Mouse (Mus musculus) midbrain, embryonic 15.5 days (tissue): Measurements from ENCODE around the gene Gm44502. TPM values are rescaled to one million over a fixed set of nuclear protein-coding genes. Genes with fewer than 3 reads are reported as not detected.
"Not testable (repeated sequence)": the region's sequence is repeated elsewhere in the genome, so short reads cannot be mapped to it uniquely, and the experiment has no call there.

ENCODE experiments used
- ATAC-seq: fragments of 200-750 bp; cut with Nextera tagmentation; replicated peaks from 2 replicates; pipeline ENCODE4 v1.8.0; 2017; ENCODE audit warnings: moderate TSS enrichment
- H3K27ac ChIP-seq: fragments of 300-500 bp; sonication (generic); 2 replicates; pipeline ENCODE4 v1.5.1; 2015; ENCODE audit warnings: mild to moderate bottlenecking, inconsistent platforms
- H3K27me3 ChIP-seq: fragments of 300-500 bp; sonication (generic); replicated peaks from 2 replicates; pipeline ENCODE4 v1.6.1; 2015; ENCODE audit warnings: inconsistent platforms
- H3K36me3 ChIP-seq: fragments of 300-500 bp; sonication (generic); replicated peaks from 2 replicates; pipeline ENCODE4 v1.6.1; 2015; ENCODE audit warnings: inconsistent platforms
- H3K4me1 ChIP-seq: fragments of 300-500 bp; sonication (generic); 2 replicates; pipeline ENCODE4 v1.6.1; 2015; ENCODE audit warnings: inconsistent platforms
- H3K4me2 ChIP-seq: fragments of 300-500 bp; sonication (generic); 2 replicates; pipeline ENCODE4 v1.6.1; 2015; ENCODE audit warnings: inconsistent platforms, mild to moderate bottlenecking, moderate library complexity
- H3K4me3 ChIP-seq: fragments of 300-500 bp; sonication (generic); 2 replicates; pipeline ENCODE4 v1.5.1; 2015; ENCODE audit warnings: mild to moderate bottlenecking, inconsistent platforms
- H3K9ac ChIP-seq: fragments of 300-500 bp; sonication (generic); 2 replicates; pipeline ENCODE4 v1.6.1; 2015; ENCODE audit warnings: mild to moderate bottlenecking, inconsistent platforms
- H3K9me3 ChIP-seq: fragments of 300-500 bp; sonication (generic); 2 replicates; pipeline ENCODE4 v1.6.1; 2016; ENCODE audit warnings: inconsistent platforms
- WGBS: fragments of 180-500 bp; shearing (Covaris S2); methylation state at CpG from one replicate; pipeline ENCODE4 v1.1.7; 2015; ENCODE audit warnings: mixed read lengths; 5-methylcytosine and 5-hydroxymethylcytosine counted together
- polyA plus RNA-seq: library from polyadenylated mRNA; unstranded; fragments of >200 nt; fragmentation: Nextera tagmentation; extraction: Ambion mirVana; gene quantifications from 2 replicates; pipeline ENCODE4 v1.2.1, GENCODE M21; 2015

Gene Gm44502
- polyA plus RNA-seq, 1 experiment from 2014 or later = not detected

DNA sequence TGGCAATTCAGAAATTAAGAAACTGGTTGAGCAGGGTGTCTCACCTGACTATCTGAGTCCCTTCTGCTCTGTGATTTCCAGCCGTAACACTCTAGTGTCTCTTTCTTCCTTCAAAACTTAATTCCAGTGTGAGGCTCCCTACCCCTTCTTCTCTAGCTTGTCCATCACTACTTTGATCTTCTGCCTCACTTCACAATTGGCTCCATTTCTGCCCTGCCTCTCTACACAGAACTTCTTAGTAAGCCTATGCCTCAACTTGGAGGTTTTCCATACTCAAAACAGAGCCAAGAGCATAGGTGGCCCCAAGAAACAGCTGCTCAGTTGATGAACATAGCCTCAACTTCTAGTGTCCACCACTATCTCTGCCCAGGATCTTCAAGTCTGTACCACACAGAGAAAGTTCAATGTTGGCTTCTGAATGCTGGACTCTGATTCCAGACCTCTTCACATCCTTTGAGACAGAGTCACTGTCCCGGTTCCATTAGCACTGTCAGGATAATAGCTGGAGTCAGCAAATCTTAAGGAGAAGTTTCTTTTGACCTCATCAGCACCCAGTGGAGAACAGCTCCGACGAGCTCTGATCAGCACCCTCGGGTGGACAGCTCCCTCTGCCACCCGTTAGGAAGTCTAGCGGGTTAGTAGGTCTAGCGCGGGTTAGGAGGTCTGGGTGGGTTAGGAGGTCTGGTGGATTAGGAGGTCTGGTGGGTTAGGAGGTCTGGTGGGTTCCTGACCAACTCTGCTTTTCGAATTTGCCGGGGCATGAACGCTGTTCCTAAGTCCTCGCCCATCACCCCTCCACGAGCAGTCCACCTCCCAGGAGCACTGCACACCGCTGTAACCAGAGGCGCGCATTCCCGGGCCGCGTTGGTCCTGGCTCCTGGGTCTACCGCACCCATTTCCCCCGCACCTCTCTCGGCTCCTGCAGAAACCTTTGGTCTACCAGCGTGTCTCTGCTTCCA is 23.7 kb upstream of the Gm44502 start:
- peak overlapping the region; percentile 78 for H3K4me3 ChIP-seq
- peaks cover 18% of the 10 kb centered on the region for H3K36me3 ChIP-seq
- peak overlapping the region; percentile 85 for H3K9ac ChIP-seq
- peak; percentile 83 for ATAC-seq
- peak overlapping the region; percentile 98 for H3K4me2 ChIP-seq
- H3K27ac ChIP-seq = peak overlapping the region; percentile 91
- peaks cover 31% of the 10 kb centered on the region for H3K4me1 ChIP-seq
- H3K9me3 ChIP-seq = no peaks in the 10 kb centered on the region
- WGBS = 5% methylated on average over 24 of the region's 24 CpGs
- H3K27me3 ChIP-seq = no peaks in the 10 kb centered on the region

- Histone ChIP-seq H3K4me2 (no peak overlapping the region), H3K36me3 (no peaks in the 10 kb centered on the region), H3K9ac (no peak overlapping the region), H3K4me1 (no peaks in the 10 kb centered on the region), H3K9me3 (no peaks in the 10 kb centered on the region), H3K4me3 (no peak overlapping the region), H3K27ac (no peak overlapping the region), H3K27me3 (no peaks in the 10 kb centered on the region)
- ATAC-seq = no peak
- WGBS = 44% methylated on average over 8 of the region's 8 CpGs
Measured at GRCm38 (mm10) chr15:89442486-89443070, 13.1 kb upstream of the Gm44502 start.

DNA sequence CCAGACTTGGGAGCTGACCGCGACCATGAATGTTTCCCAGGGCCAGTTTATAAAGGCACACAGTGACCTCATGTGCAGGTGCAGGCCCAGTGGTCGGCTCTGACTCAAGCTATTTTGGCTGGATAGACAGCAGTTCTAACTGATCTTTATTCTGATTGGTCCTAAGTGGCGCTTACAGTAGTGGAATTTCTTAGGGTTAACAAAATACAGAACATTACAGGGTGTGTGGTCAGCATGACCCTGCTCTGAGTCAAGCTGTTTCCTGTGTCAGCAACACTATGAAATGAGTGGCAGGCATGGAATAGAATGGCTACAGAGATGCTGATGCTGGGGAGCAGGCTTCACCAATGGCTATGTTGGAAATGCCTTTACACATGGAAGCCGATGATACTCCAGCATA is 6.4 kb upstream of the Gm44502 start:
- Histone ChIP-seq H3K27ac (no peak overlapping the region), H3K27me3 (no peaks in the 10 kb centered on the region), H3K9ac (no peak overlapping the region), H3K4me2 (no peak overlapping the region), H3K4me1 (peaks cover 7% of the 10 kb centered on the region; the same call in 1 of the 2 replicates), H3K9me3 (no peaks in the 10 kb centered on the region), H3K4me3 (no peak overlapping the region), H3K36me3 (no peaks in the 10 kb centered on the region)
- no peak for ATAC-seq
- 85% methylated on average over 5 of the region's 5 CpGs for WGBS

DNA sequence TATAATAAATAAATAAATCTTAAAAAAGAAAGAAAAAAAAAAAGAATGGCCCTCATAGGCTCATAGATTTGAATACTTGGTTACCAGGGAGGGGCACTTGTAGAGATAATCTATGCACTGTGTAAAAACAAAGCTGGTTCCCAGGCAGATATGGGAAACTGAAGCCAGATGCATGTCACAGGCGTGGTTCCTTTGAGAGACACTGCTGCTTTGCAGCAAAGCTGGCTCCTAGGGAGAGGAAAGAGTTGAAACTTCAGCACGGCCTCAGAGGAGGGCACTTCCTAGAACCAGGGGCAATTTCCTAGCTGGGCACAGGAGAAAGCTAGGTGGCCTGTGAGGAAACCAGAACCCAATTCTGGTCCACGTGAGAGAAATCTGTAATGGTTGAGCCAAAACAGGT is 4.6 kb upstream of the Gm44502 start:
- peaks cover 11% of the 10 kb centered on the region for H3K4me1 ChIP-seq
- 76% methylated on average over 3 of the region's 3 CpGs for WGBS
- no peaks in the 10 kb centered on the region for H3K9me3 ChIP-seq
- no peak for ATAC-seq
- no peak overlapping the region for H3K4me2 ChIP-seq
- no peak overlapping the region for H3K4me3 ChIP-seq
- no peak overlapping the region for H3K27ac ChIP-seq
- no peaks in the 10 kb centered on the region for H3K36me3 ChIP-seq
- no peak overlapping the region for H3K9ac ChIP-seq
- H3K27me3 ChIP-seq = no peaks in the 10 kb centered on the region

GRCm38 (mm10) chr15:89432946-89433345 is 3.5 kb upstream of the Gm44502 start:
- H3K4me1 ChIP-seq = peaks cover 21% of the 10 kb centered on the region
- no peak for ATAC-seq
- H3K9me3 ChIP-seq = no peaks in the 10 kb centered on the region
- H3K27ac ChIP-seq = no peak overlapping the region
- H3K4me2 ChIP-seq = no peak overlapping the region
- no peak overlapping the region for H3K9ac ChIP-seq
- WGBS = 73% methylated on average over 4 of the region's 4 CpGs
- H3K27me3 ChIP-seq = no peaks in the 10 kb centered on the region
- H3K36me3 ChIP-seq = no peaks in the 10 kb centered on the region
- no peak overlapping the region for H3K4me3 ChIP-seq

DNA sequence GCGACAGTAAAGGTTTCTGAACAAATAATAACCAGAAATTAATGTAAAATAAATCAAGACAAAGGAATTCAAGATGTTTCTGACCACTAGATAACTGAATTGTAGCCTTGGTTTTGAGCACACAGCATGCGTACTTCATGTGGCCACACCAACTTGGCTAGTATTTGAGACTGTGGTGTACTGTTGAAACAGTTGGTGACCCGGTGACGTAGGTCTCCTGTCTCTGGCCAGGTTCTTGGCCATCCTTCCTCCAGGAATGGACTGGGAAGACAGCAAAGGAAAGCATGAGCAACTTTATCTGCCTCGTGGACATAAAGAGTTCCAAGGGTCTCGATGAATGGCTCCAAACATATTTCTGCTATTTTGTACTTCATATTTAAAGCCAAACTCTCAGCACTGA is 2.3 kb upstream of the Gm44502 start:
- no peak overlapping the region for H3K4me2 ChIP-seq
- H3K27ac ChIP-seq = no peak overlapping the region
- peaks cover 22% of the 10 kb centered on the region for H3K4me1 ChIP-seq
- H3K4me3 ChIP-seq = no peak overlapping the region
- peaks cover 4% of the 10 kb centered on the region; the same call in 1 of the 2 replicates for H3K36me3 ChIP-seq
- no peak for ATAC-seq
- H3K9ac ChIP-seq = no peak overlapping the region
- H3K9me3 ChIP-seq = no peaks in the 10 kb centered on the region
- no peaks in the 10 kb centered on the region for H3K27me3 ChIP-seq
- WGBS = 97% methylated on average over 6 of the region's 6 CpGs

DNA sequence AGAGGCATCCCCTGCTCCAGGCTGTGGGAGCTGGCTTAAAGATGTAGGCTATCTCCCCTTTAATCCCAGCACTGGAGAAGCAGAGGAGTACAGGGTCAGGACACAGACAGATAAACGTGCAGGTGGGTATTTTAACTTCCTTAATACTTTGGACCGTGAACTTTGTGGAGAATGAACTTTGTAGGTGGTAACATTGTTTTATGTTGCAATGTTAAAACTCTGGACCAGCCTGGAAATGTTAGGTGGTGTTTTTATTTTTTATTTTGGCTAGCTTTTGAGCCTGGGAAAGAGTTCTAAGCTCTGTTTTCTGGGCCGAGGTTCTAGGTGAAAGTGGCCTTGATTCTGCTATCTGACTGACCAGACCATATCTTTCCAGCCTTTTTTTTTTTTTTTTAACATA is 1.8 kb upstream of the Gm44502 start:
- Histone ChIP-seq H3K9me3 (no peaks in the 10 kb centered on the region), H3K4me2 (no peak overlapping the region), H3K9ac (no peak overlapping the region), H3K4me1 (peaks cover 22% of the 10 kb centered on the region), H3K36me3 (peaks cover 6% of the 10 kb centered on the region), H3K4me3 (no peak overlapping the region), H3K27ac (no peak overlapping the region), H3K27me3 (no peaks in the 10 kb centered on the region)
- 90% methylated on average over 3 of the region's 3 CpGs for WGBS
- ATAC-seq = no peak

- not testable (repeated sequence) for H3K4me3 ChIP-seq, ATAC-seq, H3K27ac ChIP-seq, H3K9ac ChIP-seq, H3K9me3 ChIP-seq, H3K27me3 ChIP-seq
- peak overlapping the region; percentile 97 for H3K4me2 ChIP-seq
- H3K4me1 ChIP-seq = peaks cover 22% of the 10 kb centered on the region
- WGBS = 78% methylated on average over 9 of the region's 9 CpGs
- peaks cover 11% of the 10 kb centered on the region for H3K36me3 ChIP-seq
Measured at GRCm38 (mm10) chr15:89430771-89431170, 1.3 kb upstream of the Gm44502 start.

GRCm38 (mm10) chr15:89430341-89430740 is 845 bp upstream of the Gm44502 start:
- H3K4me2 ChIP-seq = peak overlapping the region; percentile 97
- peak overlapping the region; percentile 97 for H3K27ac ChIP-seq
- H3K27me3 ChIP-seq = no peaks in the 10 kb centered on the region
- WGBS = 49% methylated on average over 6 of the region's 6 CpGs
- peak overlapping the region; percentile 78 for H3K9ac ChIP-seq
- ATAC-seq = no peak
- peaks cover 13% of the 10 kb centered on the region for H3K36me3 ChIP-seq
- no peaks in the 10 kb centered on the region for H3K9me3 ChIP-seq
- peaks cover 22% of the 10 kb centered on the region for H3K4me1 ChIP-seq
- peak overlapping the region; percentile 84 for H3K4me3 ChIP-seq

- peaks cover 13% of the 10 kb centered on the region for H3K36me3 ChIP-seq
- H3K9ac ChIP-seq = peak overlapping the region; percentile 78
- H3K27ac ChIP-seq = peak overlapping the region; percentile 97
- H3K4me2 ChIP-seq = peak overlapping the region; percentile 97
- peaks cover 22% of the 10 kb centered on the region for H3K4me1 ChIP-seq
- no peaks in the 10 kb centered on the region for H3K9me3 ChIP-seq
- 6% methylated on average over 22 of the region's 22 CpGs for WGBS
- H3K27me3 ChIP-seq = no peaks in the 10 kb centered on the region
- ATAC-seq = peak; percentile 71
- H3K4me3 ChIP-seq = peak overlapping the region; percentile 84
Measured at GRCm38 (mm10) chr15:89428821-89429351, 610 bp downstream of the Gm44502 start.

- peak overlapping the region; percentile 84 for H3K4me3 ChIP-seq
Measured at GRCm38 (mm10) chr15:89428136-89428790, 1.2 kb downstream of the Gm44502 start.

GRCm38 (mm10) chr15:89426716-89427115 is 2.8 kb downstream of the Gm44502 start:
- Histone ChIP-seq H3K27ac (no peak overlapping the region), H3K4me3 (no peak overlapping the region), H3K4me1 (peaks cover 21% of the 10 kb centered on the region), H3K27me3 (no peaks in the 10 kb centered on the region), H3K4me2 (no peak overlapping the region), H3K9me3 (no peaks in the 10 kb centered on the region), H3K36me3 (peaks cover 17% of the 10 kb centered on the region), H3K9ac (no peak overlapping the region)
- ATAC-seq = no peak
- 91% methylated on average over 10 of the region's 10 CpGs for WGBS

More at GRCm38 (mm10) chr15:89428136-89428790, 1.2 kb downstream of the Gm44502 start:
- H3K4me2 ChIP-seq = peak overlapping the region; percentile 97
- no peaks in the 10 kb centered on the region for H3K27me3 ChIP-seq
- H3K9me3 ChIP-seq = no peaks in the 10 kb centered on the region
- H3K27ac ChIP-seq = no peak overlapping the region
- H3K36me3 ChIP-seq = peaks cover 13% of the 10 kb centered on the region
- peaks cover 22% of the 10 kb centered on the region for H3K4me1 ChIP-seq
- no peak for ATAC-seq
- peak overlapping the region; percentile 78 for H3K9ac ChIP-seq
- 80% methylated on average over 19 of the region's 19 CpGs for WGBS
